Mouse (Mus musculus): Measurements from ENCODE around the gene Nemf. TPM values are rescaled to one million over a fixed set of nuclear protein-coding genes. Genes with fewer than 3 reads are reported as not detected.
"Not testable (repeated sequence)": the region's sequence is repeated elsewhere in the genome, so short reads cannot be mapped to it uniquely, and the experiment has no call there.

The Nemf gene
- total RNA-seq, 2 experiments from 2014 or later: 15.9 to 21.6 TPM

DNA sequence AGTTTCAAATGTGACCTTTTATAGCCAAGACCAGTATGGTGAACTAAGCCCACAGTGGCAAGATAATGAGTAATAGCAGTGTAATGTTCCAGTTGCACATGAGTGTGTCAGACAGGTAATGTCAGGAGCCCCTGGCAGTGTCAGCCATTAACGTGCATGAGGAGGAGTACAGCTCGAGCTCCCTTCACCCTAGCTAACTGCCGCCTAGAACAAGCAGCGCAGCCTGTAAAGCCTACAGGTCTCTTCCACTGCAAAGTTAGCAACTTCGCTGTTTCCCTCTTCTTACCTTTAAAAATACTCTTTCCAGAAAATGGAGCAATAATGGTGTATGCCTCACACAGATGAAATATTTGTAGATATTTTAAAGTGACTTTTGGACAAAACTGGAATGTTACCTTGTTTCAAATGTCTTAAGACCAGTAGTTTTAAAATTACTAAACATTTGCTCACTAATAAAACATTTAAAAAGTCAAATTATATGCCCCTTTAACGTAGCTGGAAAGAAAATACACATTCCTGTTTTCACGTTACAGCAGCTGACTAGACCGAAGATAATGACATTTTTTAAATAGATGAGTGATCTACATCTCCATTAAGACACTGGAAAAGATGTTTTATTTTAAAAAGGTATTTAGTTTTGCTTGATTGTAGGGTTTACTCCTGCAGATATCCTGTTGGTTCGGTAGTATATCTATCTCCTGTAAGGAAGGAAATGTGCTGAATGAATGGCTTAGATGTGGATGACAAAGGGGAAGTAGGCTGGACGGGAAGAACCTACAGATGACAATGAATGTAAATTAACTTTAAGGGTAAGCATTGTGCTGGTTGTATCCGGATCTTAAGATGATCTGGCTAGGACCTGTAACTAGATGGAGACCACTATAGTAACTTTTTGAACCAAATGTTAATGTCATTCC lies 17.1 kb upstream of the Nemf start:
- intact Hi-C loops (cut with DNase I): loop anchor here (2.0 to 5.0 kb wide), 2 partner anchors 73 to 201 kb away; no protein-coding TSS in a partner anchor
- no peak for DNase-seq

- intact Hi-C loops (cut with DNase I): loop anchor here (2.0 to 5.0 kb wide), 2 partner anchors 74 to 202 kb away; no protein-coding TSS in a partner anchor
Observed at GRCm38 (mm10) chr12:69372731-69373331, 15.9 kb upstream of the Nemf start.

DNA sequence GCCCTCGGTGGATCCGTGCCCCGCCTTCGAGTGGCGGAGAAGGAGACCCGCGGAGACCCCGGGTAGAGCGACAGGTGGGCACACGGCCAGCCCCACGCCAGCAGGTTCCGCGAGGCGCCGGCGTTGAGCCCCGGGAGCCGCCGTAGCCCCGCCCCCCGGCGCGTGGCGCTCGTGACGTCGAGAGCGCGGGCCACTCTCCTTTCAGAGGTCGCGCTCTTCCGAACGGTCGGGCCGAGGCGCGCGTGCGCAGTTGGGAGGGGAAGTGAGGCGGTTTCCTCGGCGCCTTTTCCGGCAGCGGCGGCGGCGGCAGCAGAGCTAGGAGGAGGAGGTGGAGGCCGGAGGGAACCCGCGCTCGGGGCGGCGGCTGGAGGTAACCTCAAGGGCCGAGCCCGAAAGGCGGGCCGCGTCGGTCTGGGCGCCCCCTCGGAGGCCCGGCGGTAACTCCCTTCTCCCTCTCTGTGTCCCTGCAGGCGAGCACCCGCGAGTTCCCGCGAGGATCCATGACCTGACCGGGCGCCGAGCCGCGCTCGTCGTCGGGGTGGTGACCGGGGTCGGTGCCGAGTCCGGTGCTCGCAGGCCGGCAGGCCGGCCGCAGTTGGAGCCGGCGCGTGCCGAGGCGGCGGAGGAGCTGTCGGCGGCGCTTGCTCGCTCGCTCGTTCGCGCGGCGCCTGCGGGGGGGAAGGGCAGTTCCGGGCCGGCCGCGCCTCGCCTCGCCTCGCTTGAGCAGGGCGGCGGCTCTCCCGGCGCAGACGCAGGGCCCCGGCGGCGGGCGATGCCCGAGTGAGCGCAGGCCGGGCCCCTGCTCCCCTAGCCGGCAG lies 15.1 kb upstream of the Nemf start, which contains the start of the genes Arf6 and Gm9887:
TSS of gene Arf6 (plus strand) at position 297 of the 818 bp plus-strand sequence.
TSS of gene Gm9887 (minus strand) at position 605 of the 818 bp plus-strand sequence.
- intact Hi-C loops (cut with DNase I): loop anchor here (2.0 to 5.0 kb wide), 2 partner anchors 75 to 203 kb away; no protein-coding TSS in a partner anchor
- DNase-seq: peak; percentile 98 to 99

More at GRCm38 (mm10) chr12:69372731-69373331, 15.9 kb upstream of the Nemf start:
- peak; percentile 6 to 31 for DNase-seq

DNA sequence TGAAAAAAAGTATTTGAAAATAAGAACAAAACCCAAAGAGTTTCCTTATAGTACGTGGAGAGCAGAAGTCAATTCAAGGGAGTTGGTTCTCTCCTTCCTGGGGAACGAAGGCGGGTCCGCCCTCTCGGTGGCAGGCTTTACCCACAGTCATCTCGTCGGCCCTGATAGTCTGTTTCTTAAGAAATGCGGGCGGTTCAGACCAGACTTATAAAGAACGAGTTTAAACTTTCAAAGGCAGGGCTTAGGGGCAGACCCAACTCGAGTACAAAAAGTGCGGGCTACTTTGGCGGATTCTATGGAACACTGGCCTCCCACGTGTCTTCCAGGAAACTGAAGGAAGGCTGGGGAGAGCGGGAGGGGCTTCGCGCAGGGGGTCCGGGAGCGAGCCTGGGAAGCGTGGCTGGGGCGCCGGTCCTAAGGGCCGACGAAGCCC lies 14.5 kb upstream of the Nemf start:
- no peak for DNase-seq
- intact Hi-C loops (cut with DNase I): loop anchor here (5.0 kb wide), 1 partner anchor 76 kb away; no protein-coding TSS in a partner anchor

GRCm38 (mm10) chr12:69370936-69371335 lies 14.0 kb upstream of the Nemf start:
- intact Hi-C loops (cut with DNase I): loop anchor here (5.0 kb wide), 1 partner anchor 76 kb away; no protein-coding TSS in a partner anchor
- DNase-seq: no peak

GRCm38 (mm10) chr12:69367557-69367956 lies 10.6 kb upstream of the Nemf start:
- intact Hi-C loops (cut with DNase I): loop anchor here (5.0 kb wide), 1 partner anchor 110 kb away; no protein-coding TSS in a partner anchor
- no peak for DNase-seq

GRCm38 (mm10) chr12:69366424-69366823 lies 9.5 kb upstream of the Nemf start:
- no peak for DNase-seq
- intact Hi-C loops (cut with DNase I): loop anchor here (5.0 kb wide), 1 partner anchor 111 kb away; no protein-coding TSS in a partner anchor

GRCm38 (mm10) chr12:69365757-69366156 lies 8.8 kb upstream of the Nemf start:
- intact Hi-C loops (cut with DNase I): loop anchor here (5.0 kb wide), 1 partner anchor 112 kb away; no protein-coding TSS in a partner anchor
- DNase-seq: no peak

DNA sequence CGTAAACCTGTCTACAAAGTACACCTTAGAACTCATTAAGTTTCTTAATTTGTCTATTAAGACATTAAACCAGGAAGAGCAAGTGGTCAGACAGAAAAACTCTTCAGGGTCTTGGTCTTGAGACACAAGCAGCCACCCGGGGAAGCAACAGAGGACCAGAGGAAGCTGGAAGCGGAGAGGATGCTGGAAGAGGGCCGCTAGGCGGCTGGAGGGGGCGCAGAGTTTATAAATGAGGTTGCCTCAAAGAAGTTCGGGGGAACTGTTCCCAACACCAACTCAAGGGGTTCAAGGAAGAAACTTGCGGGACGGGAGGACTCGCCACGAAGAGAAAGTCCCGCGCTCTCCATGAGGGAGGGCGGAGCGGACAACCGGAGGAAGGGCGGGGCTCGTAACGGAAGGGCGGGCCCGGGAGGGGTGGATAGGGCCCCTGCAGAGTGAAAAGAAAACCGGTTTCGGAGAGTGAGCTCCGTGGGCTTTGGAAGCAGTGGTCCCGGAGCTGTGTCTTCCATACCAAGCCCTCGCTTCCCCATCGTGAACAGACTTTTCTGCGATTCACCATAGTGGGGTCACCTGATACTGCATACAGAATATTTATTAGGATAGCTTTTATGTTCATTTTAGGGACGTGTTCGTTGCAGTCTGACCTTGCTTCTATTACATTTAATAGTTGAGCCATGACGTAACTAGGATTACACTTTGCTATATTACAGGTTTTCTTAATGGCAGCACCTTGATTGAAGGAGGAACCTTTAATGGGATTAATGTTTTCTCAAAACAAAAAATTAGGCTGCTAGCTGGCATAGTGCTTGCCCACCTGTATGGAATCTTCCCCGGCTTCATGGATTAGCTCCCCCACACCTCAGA lies 7.2 kb upstream of the Nemf start:
- intact Hi-C loops (cut with DNase I): no loop called here
- DNase-seq: peak; percentile 71 to 76

GRCm38 (mm10) chr12:69363110-69363509 lies 6.1 kb upstream of the Nemf start:
- intact Hi-C loops (cut with DNase I): not testable (repeated sequence)

DNA sequence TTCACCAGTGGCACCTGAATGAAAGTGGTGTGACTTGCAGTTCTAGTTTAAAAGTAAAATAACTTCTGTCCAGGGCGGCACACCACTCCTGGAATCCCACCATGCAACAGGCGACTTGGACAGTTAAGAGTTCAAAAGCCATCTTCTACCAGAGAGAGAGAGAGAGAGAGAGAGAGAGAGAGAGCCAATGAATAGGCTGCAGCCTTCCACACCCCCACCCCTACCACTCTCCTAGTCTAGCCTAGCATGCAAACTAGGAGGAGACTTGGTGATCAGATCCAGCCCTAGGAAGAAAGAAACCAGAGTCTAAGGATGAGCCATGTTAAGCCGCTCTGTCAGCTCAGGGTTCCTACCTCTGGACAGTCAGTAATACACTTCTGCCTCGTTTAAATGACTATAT lies 5.4 kb upstream of the Nemf start:
- intact Hi-C loops (cut with DNase I): no loop called here
- DNase-seq: no peak

More at GRCm38 (mm10) chr12:69363110-69363509, 6.1 kb upstream of the Nemf start:
- DNase-seq: not testable (repeated sequence)

GRCm38 (mm10) chr12:69361919-69362318 lies 5.0 kb upstream of the Nemf start:
- intact Hi-C loops (cut with DNase I): no loop called here
- DNase-seq: no peak

DNA sequence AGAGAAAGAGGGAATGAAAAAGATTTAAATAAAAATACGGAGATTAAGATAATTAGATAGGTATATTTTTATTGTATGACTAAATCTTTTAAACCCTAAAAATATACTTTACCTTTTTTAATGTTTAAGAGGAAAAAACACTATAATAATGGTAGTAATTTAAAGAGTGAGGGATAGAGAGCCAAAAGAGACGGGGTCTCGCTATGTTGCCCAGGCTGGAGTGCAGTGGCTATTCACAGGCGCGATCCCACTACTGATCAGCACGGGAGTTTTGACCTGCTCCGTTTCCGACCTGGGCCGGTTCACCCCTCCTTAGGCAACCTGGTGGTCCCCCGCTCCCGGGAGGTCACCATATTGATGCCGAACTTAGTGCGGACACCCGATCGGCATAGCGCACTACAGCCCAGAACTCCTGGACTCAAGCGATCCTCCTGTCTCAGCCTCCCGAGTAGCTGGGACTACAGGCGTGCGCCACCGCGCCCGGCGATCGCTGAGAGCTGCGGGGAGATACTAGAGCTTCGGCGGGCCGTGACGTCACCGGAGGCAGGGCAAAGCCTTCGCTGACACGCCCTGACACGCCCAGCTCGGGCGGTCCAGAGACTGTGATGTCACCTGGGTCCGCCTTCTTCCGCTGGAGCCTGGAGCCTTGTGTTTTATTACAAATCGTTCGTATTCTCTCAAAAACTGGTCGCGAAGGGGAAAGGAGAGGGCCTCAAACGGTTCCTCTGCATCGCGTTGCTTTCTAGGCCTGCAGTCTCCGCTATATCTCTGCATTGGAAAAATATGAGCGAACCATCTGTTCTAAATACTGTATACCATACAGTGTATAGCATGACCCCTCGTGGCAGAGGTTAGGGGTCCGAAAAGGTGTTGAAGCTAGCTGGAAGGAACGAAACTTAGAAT lies 4.3 kb upstream of the Nemf start:
- intact Hi-C loops (cut with DNase I): not testable (repeated sequence)
- DNase-seq: peak; percentile 98 to 99

GRCm38 (mm10) chr12:69360655-69360996 lies 3.7 kb upstream of the Nemf start:
- peak in 1 of 2 experiments; percentile 26 for DNase-seq

DNA sequence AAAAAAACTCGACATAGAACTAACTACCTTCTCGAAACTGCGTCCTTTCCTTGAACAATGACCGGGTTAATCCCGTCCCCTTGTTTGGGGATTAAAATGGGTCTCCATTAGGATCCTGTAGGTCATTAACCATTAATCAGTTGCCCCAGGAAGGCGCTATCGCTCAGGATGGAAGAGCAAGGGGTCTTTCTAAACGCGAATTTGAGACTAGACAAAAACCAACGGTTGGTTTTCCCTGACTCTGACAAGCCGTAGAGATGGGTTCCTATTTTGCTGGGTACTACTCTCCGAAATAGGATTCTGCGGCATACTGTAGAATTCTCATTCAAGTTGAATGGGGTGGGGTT lies 308 bp upstream of the Nemf start:
- no peak for DNase-seq
- intact Hi-C loops (cut with DNase I): loop anchor here (10.0 kb wide), 1 partner anchor 328 kb away; the partner anchor contains the start of gene Sos2

More at GRCm38 (mm10) chr12:69360655-69360996, 3.7 kb upstream of the Nemf start:
- intact Hi-C loops (cut with DNase I): no loop called here

- DNase-seq: no peak
- intact Hi-C loops (cut with DNase I): loop anchor here (10.0 kb wide), 1 partner anchor 333 kb away; the partner anchor contains the start of gene Sos2
Observed at GRCm38 (mm10) chr12:69351685-69352084, 5.3 kb downstream of the Nemf start.

DNA sequence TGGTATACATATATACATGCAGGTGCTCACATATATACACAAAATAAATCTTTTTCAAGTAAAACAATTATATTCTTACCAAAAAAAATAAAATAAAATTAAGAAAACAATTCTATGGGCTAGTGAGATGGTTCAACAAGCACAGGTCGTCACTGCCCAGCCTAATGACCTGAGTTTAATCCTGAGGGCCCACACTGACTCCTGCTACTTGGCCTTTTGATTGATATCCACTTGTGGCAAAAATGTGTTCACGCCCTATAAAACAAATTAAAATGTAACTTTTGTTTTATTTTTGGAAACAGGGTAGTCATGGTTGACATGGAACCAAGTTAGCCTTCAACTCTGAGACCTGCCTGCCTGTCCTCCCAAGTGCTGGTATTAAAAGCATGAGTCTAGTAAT lies 7.0 kb downstream of the Nemf start:
- intact Hi-C loops (cut with DNase I): loop anchor here (10.0 kb wide), 1 partner anchor 335 kb away; the partner anchor contains the start of gene Sos2
- DNase-seq: no peak

DNA sequence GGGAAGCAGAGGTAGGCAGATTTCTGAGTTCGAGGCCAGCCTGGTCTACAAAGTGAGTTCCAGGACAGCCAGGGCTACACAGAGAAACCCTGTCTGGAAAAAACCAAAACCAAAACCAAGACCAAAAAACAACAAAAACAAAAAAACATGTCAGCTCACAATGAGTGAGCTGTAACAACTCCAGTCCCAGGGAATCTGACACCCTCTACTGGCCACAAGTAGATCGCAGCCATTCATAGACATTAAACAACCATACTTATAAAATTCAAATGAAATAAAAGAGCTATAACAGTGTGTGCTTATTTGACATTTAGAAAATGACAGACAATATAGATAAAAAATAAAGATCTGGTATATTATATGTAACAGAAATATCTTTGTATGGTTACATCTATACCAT lies 23.4 kb downstream of the Nemf start:
- DNase-seq: no peak
- intact Hi-C loops (cut with DNase I): loop anchor here (5.0 kb wide), 1 partner anchor 121 kb away; no protein-coding TSS in a partner anchor

Measured in gastrocnemius, postnatal 36 days (tissue).